Mouse (Mus musculus) stomach, postnatal 0 days (tissue): Measurements from ENCODE around the gene Slc6a5.

Experiments used
- CTCF ChIP-seq: IDR thresholded peaks from 2 replicates; pipeline ENCODE4 v1.5.1; 2016; ENCODE audit warnings: antibody characterized with exemption, low read depth, mild to moderate bottlenecking, moderate library complexity
- EP300 ChIP-seq: optimal IDR thresholded peaks from 2 replicates; pipeline ENCODE3; 2016; ENCODE audit warnings: antibody characterized with exemption

GRCm38 (mm10) chr7:49974841-49975440 is 65.0 kb downstream of the Slc6a5 start, which contains the start of gene Nell1:
- TF ChIP-seq CTCF (no peak), EP300 (no peak)
